ENCODE assay signal across 12 mouse cellular contexts in the genomic region with DNA sequence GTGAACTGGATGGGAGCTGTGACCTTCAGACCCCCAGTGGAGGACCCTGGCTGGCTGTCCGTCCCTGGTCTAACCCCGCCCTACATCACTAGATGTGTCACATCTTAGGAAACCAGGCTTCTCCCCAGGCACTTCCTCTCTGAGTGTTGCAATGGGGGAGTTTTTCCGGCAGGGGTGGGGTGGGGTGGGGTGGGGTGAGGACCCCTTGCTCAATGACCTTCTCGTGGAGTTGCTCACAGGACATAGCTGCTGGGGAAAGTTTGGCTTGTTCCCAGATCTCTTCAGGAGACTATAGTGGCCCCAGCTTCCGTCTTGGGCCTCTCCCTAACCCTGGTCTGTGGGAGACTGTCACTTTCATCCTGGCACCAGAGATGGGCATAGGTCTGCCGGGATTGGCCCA. TPM values are rescaled to one million over a fixed set of nuclear protein-coding genes. Genes with fewer than 3 reads are reported as not detected.
DNase-seq lines count a peak whose midpoint lies in the region; ATAC-seq and TF ChIP-seq lines count a peak whose summit lies in the region.
"Had no signal": no experiment of that assay in that cellular context is flagged by ENCODE, and none has a peak within 500 bp of the region (broad histone marks: within the 10 kb centered on the region; RNA-seq: fewer than 3 reads in every experiment).

No protein-coding gene starts in this region.

- no peak overlapping the region for H3K4me3 ChIP-seq in liver, embryonic 13.5 days (replicated peaks)
- H3K4me3 ChIP-seq in liver, embryonic 11.5 days (ENCODE audit: low read depth, low read length) = no peak overlapping the region
- peak overlapping the region; percentile 41; the same call in 1 of the 2 replicates for H3K4me3 ChIP-seq in E14TG2a.4 (replicated peaks; ENCODE audit: low read length)
- no peak overlapping the region for H3K4me3 ChIP-seq in limb, embryonic 10.5 days
- H3K4me3 ChIP-seq: hindbrain, embryonic 15.5 days; midbrain, embryonic 13.5 days had no signal

- peaks cover 11% of the 10 kb centered on the region for H3K4me1 ChIP-seq in liver, embryonic 13.5 days (replicated peaks)
- H3K4me1 ChIP-seq in liver, embryonic 11.5 days (replicated peaks; ENCODE audit: control insufficient read depth, insufficient read depth, low read length) = peaks cover 22% of the 10 kb centered on the region
- peaks cover 94% of the 10 kb centered on the region for H3K4me1 ChIP-seq in E14TG2a.4 (replicated peaks; ENCODE audit: low read depth, low read length)
- H3K4me1 ChIP-seq in limb, embryonic 10.5 days = peaks cover 56% of the 10 kb centered on the region

- no peak overlapping the region for H3K9ac ChIP-seq in liver, embryonic 13.5 days
- no peak overlapping the region for H3K9ac ChIP-seq in liver, embryonic 11.5 days (ENCODE audit: low read depth, low read length)

- no peak for TF ChIP-seq CTCF in E14TG2a.4 (conservative IDR thresholded peaks at IDR 0.05; ENCODE audit: low read length)

- no peak overlapping the region for H3K27ac ChIP-seq in liver, embryonic 13.5 days
- H3K27ac ChIP-seq in liver, embryonic 11.5 days (ENCODE audit: low read depth, low read length) = no peak overlapping the region
- H3K27ac ChIP-seq in limb, embryonic 10.5 days = peak overlapping the region; percentile 91

- H3K9me3 ChIP-seq in liver, embryonic 13.5 days (replicated peaks) = no peaks in the 10 kb centered on the region
- no peaks in the 10 kb centered on the region for H3K9me3 ChIP-seq in liver, embryonic 11.5 days (ENCODE audit: control insufficient read depth, low read length)
- H3K9me3 ChIP-seq in E14TG2a.4 (ENCODE audit: low read length) = no peaks in the 10 kb centered on the region
- H3K9me3 ChIP-seq in limb, embryonic 10.5 days (replicated peaks) = no peaks in the 10 kb centered on the region
- H3K9me3 ChIP-seq: hindbrain, embryonic 15.5 days; midbrain, embryonic 13.5 days had no signal

- H3K36me3 ChIP-seq in liver, embryonic 13.5 days = no peaks in the 10 kb centered on the region
- no peaks in the 10 kb centered on the region for H3K36me3 ChIP-seq in liver, embryonic 11.5 days (ENCODE audit: control insufficient read depth, insufficient read depth, low read length)
- no peaks in the 10 kb centered on the region for H3K36me3 ChIP-seq in E14TG2a.4 (ENCODE audit: insufficient read depth, low read length)
- no peaks in the 10 kb centered on the region for H3K36me3 ChIP-seq in limb, embryonic 10.5 days
- H3K36me3 ChIP-seq: hindbrain, embryonic 15.5 days; midbrain, embryonic 13.5 days had no signal

- peak; percentile 93 for DNase-seq in heart, adult 11 months
- no peak for DNase-seq in heart, adult 18-20 months
- DNase-seq in liver, embryonic 13.5 days = no peak
- DNase-seq in liver, embryonic 11.5 days (ENCODE audit: low spot score) = no peak
- DNase-seq in limb, embryonic 10.5 days (ENCODE audit: low spot score) = no peak
- no peak for DNase-seq in left cerebral cortex, adult 11 months (ENCODE audit: low spot score)
- DNase-seq in right cerebral cortex, adult 18-20 months = no peak
- DNase-seq: adrenal gland, adult 2 months; left cerebral cortex, postnatal 4 days had no signal

- ATAC-seq in liver, embryonic 13.5 days (ENCODE audit: low read depth) = peak; percentile 26; the same call in 1 of the 2 replicates
- ATAC-seq in liver, embryonic 11.5 days (replicated peaks; ENCODE audit: low FRiP score) = no peak

- H3K4me2 ChIP-seq in liver, embryonic 13.5 days = no peak overlapping the region
- H3K4me2 ChIP-seq in liver, embryonic 11.5 days = no peak overlapping the region
- H3K4me2 ChIP-seq: hindbrain, embryonic 15.5 days; midbrain, embryonic 13.5 days had no signal

- 21% methylated on average over 6 of the region's 6 CpGs for WGBS in liver, embryonic 13.5 days (ENCODE audit: insufficient replicate concordance)
- 33% methylated on average over 6 of the region's 6 CpGs for WGBS in liver, embryonic 11.5 days
- WGBS in limb, embryonic 10.5 days = 66% methylated on average over 6 of the region's 6 CpGs

- H3K27me3 ChIP-seq in liver, embryonic 13.5 days = 0 out of 2 replicates have a peak, but pooled peaks cover 6% of the 10 kb centered on the region
- H3K27me3 ChIP-seq in liver, embryonic 11.5 days (replicated peaks; ENCODE audit: control insufficient read depth, insufficient read depth, low read length) = no peaks in the 10 kb centered on the region
- peaks cover 3% of the 10 kb centered on the region; the same call in 1 of the 2 replicates for H3K27me3 ChIP-seq in E14TG2a.4 (ENCODE audit: insufficient read depth, low read length)
- H3K27me3 ChIP-seq in limb, embryonic 10.5 days (ENCODE audit: low read depth, poor library complexity, severe bottlenecking) = no peaks in the 10 kb centered on the region
- H3K27me3 ChIP-seq: hindbrain, embryonic 15.5 days; midbrain, embryonic 13.5 days had no signal

RNA-seq across cellular contexts. Expression of a gene that starts 9.1 kb away (rescaled TPM):
- total RNA-seq in heart, adult 18-20 months (2021) = under 1 TPM; 0.57 to 0.69 TPM
- polyA plus RNA-seq in liver, embryonic 13.5 days (2015; fragmentation: Nextera tagmentation; extraction: Ambion mirVana) = 0.47 and 0.65 TPM in 2 replicates
- 0.23 and 0.73 TPM in 2 replicates for polyA plus RNA-seq in liver, embryonic 11.5 days (2014; fragmentation: Nextera tagmentation; extraction: Ambion mirVana)
- 0.19 and 0.33 TPM in 2 replicates for polyA plus RNA-seq in limb, embryonic 10.5 days (2016; fragmentation: Nextera tagmentation; extraction: Ambion mirVana)

RNA-seq across cellular contexts. Expression of a gene that starts 28.1 kb away (rescaled TPM):
- total RNA-seq in heart, adult 18-20 months (2021) = 10 to 100 TPM; 36.3 to 38.5 TPM
- 1.3 and 1.4 TPM in 2 replicates for polyA plus RNA-seq in liver, embryonic 13.5 days (2015; fragmentation: Nextera tagmentation; extraction: Ambion mirVana)
- 5.1 and 6.1 TPM in 2 replicates for polyA plus RNA-seq in liver, embryonic 11.5 days (2014; fragmentation: Nextera tagmentation; extraction: Ambion mirVana)
- 13.0 and 13.8 TPM in 2 replicates for polyA plus RNA-seq in limb, embryonic 10.5 days (2016; fragmentation: Nextera tagmentation; extraction: Ambion mirVana)
